Mouse (Mus musculus) heart, embryonic 16.5 days (tissue): ENCODE measurements around the gene Plekha8. TPM values are rescaled to one million over a fixed set of nuclear protein-coding genes. Genes with fewer than 3 reads are reported as not detected.

Experiments
- ATAC-seq: fragments of 200-750 bp; cut with Nextera tagmentation; replicated peaks from 2 replicates; pipeline ENCODE4 v1.8.0; 2017; ENCODE audit warnings: moderate number of reproducible peaks; ENCODE audit not compliant: insufficient read depth, low FRiP score; ENCODE audit errors: extremely low read depth
- H3K27ac ChIP-seq: fragments of 300-500 bp; sonication (generic); 2 replicates; pipeline ENCODE4 v1.5.1; 2014; ENCODE audit warnings: mild to moderate bottlenecking, low read length, control low read depth, moderate library complexity
- H3K27me3 ChIP-seq: fragments of 300-500 bp; sonication (generic); 2 replicates; pipeline ENCODE4 v1.6.1; 2014; ENCODE audit warnings: low read length, mixed read lengths; ENCODE audit not compliant: control insufficient read depth, insufficient read depth
- H3K36me3 ChIP-seq: fragments of 300-500 bp; sonication (generic); 2 replicates; pipeline ENCODE4 v1.6.1; 2014; ENCODE audit not compliant: control insufficient read depth, insufficient read depth
- H3K4me1 ChIP-seq: fragments of 300-500 bp; sonication (generic); 2 replicates; pipeline ENCODE4 v1.6.1; 2014; ENCODE audit warnings: low read length, mixed read lengths; ENCODE audit not compliant: control insufficient read depth, insufficient read depth
- H3K4me2 ChIP-seq: fragments of 300-500 bp; sonication (generic); 2 replicates; pipeline ENCODE4 v1.6.1; 2014; ENCODE audit warnings: low read depth, mild to moderate bottlenecking, control low read depth, low read length
- H3K4me3 ChIP-seq: fragments of 300-500 bp; sonication (generic); 2 replicates; pipeline ENCODE4 v1.5.1; 2014; ENCODE audit warnings: mild to moderate bottlenecking, control low read depth, low read length
- H3K9ac ChIP-seq: fragments of 300-500 bp; sonication (generic); 2 replicates; pipeline ENCODE4 v1.6.1; 2014; ENCODE audit warnings: low read length, control low read depth
- H3K9me3 ChIP-seq: fragments of 300-500 bp; sonication (generic); replicated peaks from 2 replicates; pipeline ENCODE4 v1.6.1; 2016; ENCODE audit warnings: low read length; ENCODE audit not compliant: control insufficient read depth
- WGBS: fragments of 180-500 bp; shearing (Covaris S2); extraction: QIAGEN DNeasy Blood & Tissue Kit; methylation state at CpG from one replicate; pipeline ENCODE4 v1.1.7; 2014; 5-methylcytosine and 5-hydroxymethylcytosine counted together
- polyA plus RNA-seq: library from polyadenylated mRNA; unstranded; fragments of >200 nt; fragmentation: Nextera tagmentation; extraction: Ambion mirVana; gene quantifications from 2 replicates; pipeline ENCODE4 v1.2.1, GENCODE M21; 2015

Plekha8 gene
- polyA plus RNA-seq, 1 experiment from 2014 or later, result 4.5 TPM

DNA sequence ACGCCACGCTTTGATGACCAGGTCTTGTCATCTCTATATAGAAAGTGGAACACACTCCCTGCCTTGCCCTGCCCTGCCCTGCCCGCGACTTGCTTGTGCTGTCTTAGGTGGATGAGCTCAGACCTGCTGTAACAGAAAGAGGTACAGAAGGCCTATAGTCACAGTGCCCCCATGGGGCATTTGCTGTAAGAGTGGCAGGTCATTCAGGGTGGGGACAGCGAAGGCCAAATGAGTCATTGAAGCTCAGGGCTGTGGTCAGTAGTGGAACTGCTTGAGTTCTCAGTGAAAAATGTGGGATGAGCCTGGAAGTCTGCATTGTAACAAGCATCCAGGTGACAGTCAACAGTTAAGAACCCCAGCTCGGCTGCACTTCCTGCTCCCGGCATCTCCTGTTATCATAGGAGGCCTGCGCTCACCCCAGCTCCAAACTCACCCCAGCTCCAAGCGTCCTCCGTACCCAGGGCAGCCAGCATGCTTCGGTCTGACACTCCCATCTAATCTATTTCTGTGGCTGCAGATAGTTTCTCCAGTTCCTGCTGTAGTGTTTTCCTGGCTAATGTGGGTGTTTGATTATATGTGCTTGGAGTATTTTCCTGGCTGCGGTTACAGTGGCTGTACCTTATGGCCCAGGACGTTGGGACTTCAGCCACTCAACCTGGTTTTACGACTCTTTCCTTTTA, 90.9 kb downstream of the Plekha8 start:
- Histone ChIP-seq H3K27ac (no peak overlapping the region), H3K4me3 (no peak overlapping the region), H3K36me3 (no peaks in the 10 kb centered on the region), H3K27me3 (peaks cover 4% of the 10 kb centered on the region; the same call in 1 of the 2 replicates), H3K4me1 (peaks cover 14% of the 10 kb centered on the region), H3K9ac (no peak overlapping the region), H3K4me2 (no peak overlapping the region), H3K9me3 (no peaks in the 10 kb centered on the region)
- no peak for ATAC-seq
- WGBS, result 55% methylated on average over 14 of the region's 14 CpGs

DNA sequence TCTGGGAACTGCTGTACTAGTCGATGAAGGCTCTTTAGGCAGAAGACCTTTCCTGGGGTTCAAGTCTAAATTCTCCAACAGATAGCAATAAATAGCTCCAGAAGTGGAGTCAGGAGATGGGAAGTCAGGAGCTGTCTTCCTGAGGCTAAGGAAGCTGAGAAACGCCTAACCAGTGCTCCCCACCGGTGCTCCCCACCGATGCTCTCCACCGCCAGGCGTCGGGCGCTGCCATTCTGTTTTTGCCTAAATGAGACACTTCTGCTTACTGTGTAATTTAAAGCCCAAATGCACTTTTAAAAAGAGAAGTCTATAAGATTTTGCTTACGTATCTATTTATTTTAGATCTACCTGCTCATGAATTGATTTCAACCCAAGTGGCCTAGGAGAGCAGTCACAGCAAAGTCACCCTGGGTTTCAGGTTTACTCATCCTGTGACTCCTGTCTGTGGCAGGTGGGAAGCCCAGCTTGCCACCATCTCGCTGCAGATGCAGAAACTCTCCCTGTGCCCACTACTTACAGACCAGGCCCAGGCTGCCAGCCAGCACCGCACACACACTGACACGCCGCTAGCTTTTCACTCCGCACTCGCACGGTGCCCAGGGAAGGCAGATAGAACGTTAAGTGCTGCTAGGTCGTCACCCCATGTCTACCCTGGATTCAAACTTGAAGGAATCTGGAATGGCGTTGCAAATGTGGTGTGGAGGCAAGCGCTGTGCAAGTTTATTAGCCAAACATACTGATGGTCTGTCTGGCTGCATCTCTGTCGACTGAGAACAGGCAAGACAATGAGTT, 92.2 kb downstream of the Plekha8 start:
- Histone ChIP-seq H3K9me3 (no peaks in the 10 kb centered on the region), H3K27ac (no peak overlapping the region), H3K4me2 (no peak overlapping the region), H3K36me3 (no peaks in the 10 kb centered on the region), H3K9ac (no peak overlapping the region), H3K4me3 (no peak overlapping the region), H3K27me3 (peaks cover 4% of the 10 kb centered on the region; the same call in 1 of the 2 replicates), H3K4me1 (peaks cover 13% of the 10 kb centered on the region)
- no peak for ATAC-seq
- WGBS, result 86% methylated on average over 21 of the region's 21 CpGs

DNA sequence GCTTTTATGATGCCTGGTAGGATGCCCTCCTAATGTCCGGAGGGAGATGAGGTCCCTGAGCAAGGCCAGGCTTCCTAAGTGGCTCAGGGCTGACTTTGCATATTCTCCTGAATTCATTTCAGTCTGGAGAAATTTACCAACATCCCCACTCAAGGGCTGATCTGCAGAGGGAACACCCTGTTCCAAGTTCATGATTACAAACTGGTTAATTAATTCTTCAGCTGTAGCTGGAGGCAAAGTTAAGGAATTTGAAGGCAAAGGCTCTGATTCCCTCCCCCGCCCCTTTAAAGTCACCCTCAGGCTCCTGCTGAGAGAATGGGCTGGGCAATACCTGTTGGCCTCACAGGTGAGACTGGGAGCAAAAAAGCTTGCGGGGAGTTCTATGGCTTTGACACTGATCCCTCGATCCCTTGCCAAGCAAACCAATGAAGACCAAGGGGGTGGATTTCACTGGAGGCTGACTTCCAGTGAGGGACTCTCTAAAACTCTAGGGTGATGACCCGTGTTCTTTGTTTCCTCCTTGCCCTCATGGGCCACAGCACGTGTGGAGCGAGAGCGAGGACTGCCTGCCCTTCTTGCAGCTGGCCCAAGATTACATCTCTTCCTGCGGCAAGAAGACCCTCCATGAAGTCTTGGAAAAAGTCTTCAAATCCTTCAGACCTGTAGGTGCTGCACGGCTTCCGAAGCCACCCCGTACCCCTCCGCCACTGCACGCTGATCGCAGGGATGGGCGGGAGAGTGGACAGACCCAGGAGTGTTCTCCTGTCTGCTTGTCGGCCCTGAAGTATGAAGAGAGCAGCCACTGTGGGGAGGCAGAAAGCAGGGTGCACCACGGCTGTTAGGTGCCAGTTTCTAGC, 93.8 kb downstream of the Plekha8 start:
- ATAC-seq, result no peak
- Histone ChIP-seq H3K9me3 (no peaks in the 10 kb centered on the region), H3K36me3 (no peaks in the 10 kb centered on the region), H3K4me2 (no peak overlapping the region), H3K4me3 (no peak overlapping the region), H3K9ac (no peak overlapping the region), H3K27me3 (no peaks in the 10 kb centered on the region), H3K27ac (no peak overlapping the region), H3K4me1 (peaks cover 10% of the 10 kb centered on the region)
- WGBS, result 77% methylated on average over 18 of the region's 18 CpGs

DNA sequence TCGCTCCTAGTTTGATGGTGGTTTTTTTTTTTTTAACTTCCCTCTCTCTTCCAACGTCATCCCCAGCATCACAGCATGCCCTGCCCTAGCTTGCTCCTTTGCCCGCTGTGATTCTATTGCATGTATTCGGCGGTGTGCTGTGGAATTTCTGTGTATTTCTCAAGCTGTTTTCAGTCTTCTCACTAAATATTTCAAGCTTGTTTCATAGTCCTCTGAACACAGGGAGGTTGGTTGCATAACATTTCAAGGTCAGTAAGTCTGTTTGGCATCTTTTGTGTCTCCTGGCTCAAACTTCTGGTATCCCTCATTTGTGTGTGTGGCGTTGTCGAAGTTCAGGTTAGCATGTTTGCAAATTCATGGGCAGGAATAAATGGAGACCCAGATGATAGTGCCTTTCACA, 94.8 kb downstream of the Plekha8 start:
- H3K9me3 ChIP-seq, result no peaks in the 10 kb centered on the region
- 78% methylated on average over 7 of the region's 7 CpGs for WGBS
- peaks cover 10% of the 10 kb centered on the region for H3K4me1 ChIP-seq
- no peaks in the 10 kb centered on the region for H3K27me3 ChIP-seq
- no peak overlapping the region for H3K4me2 ChIP-seq
- H3K9ac ChIP-seq, result no peak overlapping the region
- H3K27ac ChIP-seq, result no peak overlapping the region
- H3K36me3 ChIP-seq, result no peaks in the 10 kb centered on the region
- H3K4me3 ChIP-seq, result no peak overlapping the region
- ATAC-seq, result no peak

DNA sequence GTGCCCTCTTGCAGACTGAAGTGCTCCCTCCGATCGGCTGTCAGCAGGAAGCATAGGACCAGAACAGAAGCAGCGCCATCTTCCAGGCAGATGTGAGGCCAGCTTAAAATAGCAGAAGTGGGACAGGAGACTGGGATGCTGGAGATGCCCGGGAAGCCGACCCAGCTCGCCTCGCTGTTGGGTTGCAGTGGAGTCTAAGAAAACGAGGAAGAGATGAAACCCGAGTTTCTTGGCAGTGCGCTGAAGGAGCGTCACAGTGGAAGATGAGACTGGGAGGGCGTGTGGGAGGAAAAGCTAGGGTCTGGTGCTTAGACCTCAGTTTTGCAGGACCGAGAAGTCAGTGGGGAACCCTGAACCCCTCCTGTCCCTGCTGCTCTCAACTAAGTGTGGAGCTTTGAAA, 95.9 kb downstream of the Plekha8 start:
- H3K4me3 ChIP-seq, result no peak overlapping the region
- H3K4me1 ChIP-seq, result no peaks in the 10 kb centered on the region
- no peaks in the 10 kb centered on the region for H3K36me3 ChIP-seq
- WGBS, result 60% methylated on average over 13 of the region's 13 CpGs
- no peaks in the 10 kb centered on the region for H3K27me3 ChIP-seq
- no peak for ATAC-seq
- no peak overlapping the region for H3K27ac ChIP-seq
- no peak overlapping the region for H3K4me2 ChIP-seq
- H3K9ac ChIP-seq, result no peak overlapping the region
- no peaks in the 10 kb centered on the region for H3K9me3 ChIP-seq

DNA sequence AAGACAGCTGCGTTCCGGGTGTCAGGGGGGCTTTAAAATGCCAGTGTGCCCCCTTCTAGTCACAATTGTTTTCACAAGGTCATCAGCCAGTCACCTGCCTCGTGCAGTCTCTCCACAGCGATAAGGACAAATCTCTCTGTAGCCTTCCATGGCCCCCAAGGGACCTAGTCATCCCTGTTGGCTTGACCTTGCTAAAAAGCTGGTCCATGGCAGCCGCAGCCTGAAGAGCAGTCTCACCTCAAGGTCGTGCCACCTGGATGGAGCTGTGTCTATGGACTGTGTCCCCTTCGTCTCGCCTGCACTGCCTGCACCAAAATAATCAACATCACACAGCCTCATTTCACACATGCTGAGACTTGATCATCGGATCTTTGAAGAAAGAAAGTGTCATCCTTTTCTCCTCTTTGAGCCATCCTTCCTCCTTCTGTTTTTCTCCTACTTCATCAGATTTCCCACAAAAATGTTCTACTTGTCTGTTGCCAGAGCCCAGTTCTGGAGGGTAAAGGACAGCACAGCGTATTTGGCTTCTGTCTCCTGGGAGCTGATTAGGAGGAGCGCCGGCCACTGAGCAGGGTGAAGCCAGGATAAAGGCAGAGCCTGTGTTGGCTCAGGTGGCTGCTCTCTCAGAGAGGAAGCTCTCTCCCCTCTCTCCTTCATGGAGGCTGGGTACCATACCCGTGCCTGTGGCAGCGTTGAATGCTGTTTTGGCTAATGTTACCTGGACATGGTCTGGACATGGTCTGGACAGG, 96.6 kb downstream of the Plekha8 start:
- Histone ChIP-seq H3K27me3 (no peaks in the 10 kb centered on the region), H3K9ac (no peak overlapping the region), H3K27ac (no peak overlapping the region), H3K4me2 (no peak overlapping the region), H3K9me3 (no peaks in the 10 kb centered on the region), H3K4me3 (no peak overlapping the region), H3K4me1 (no peaks in the 10 kb centered on the region), H3K36me3 (no peaks in the 10 kb centered on the region)
- ATAC-seq, result no peak
- 58% methylated on average over 14 of the region's 14 CpGs for WGBS

DNA sequence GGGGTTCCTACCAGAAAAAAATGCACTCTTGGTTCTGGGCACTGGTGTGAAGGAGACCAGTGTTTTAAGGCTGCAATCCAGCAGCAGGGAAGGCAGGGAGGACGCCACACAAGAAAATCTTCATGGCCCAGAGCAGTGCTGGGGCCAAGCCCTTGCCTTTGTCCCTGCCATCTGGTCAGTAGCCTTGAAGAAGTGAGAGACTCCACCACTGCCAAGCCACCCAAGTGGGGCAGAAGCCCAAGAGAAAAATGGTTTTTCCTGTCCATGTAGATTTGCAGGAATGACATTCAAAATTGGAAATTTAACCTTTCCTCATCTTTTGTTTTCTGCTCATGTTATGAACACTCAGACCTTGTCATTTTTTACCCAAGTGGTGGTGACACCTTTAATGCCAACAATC, 97.3 kb downstream of the Plekha8 start:
- no peak for ATAC-seq
- H3K4me2 ChIP-seq, result no peak overlapping the region
- H3K4me3 ChIP-seq, result no peak overlapping the region
- H3K27me3 ChIP-seq, result no peaks in the 10 kb centered on the region
- no peak overlapping the region for H3K27ac ChIP-seq
- H3K4me1 ChIP-seq, result no peaks in the 10 kb centered on the region
- no peaks in the 10 kb centered on the region for H3K36me3 ChIP-seq
- H3K9me3 ChIP-seq, result no peaks in the 10 kb centered on the region
- WGBS, result 81% methylated on average over 1 of the region's 1 CpGs
- H3K9ac ChIP-seq, result no peak overlapping the region

DNA sequence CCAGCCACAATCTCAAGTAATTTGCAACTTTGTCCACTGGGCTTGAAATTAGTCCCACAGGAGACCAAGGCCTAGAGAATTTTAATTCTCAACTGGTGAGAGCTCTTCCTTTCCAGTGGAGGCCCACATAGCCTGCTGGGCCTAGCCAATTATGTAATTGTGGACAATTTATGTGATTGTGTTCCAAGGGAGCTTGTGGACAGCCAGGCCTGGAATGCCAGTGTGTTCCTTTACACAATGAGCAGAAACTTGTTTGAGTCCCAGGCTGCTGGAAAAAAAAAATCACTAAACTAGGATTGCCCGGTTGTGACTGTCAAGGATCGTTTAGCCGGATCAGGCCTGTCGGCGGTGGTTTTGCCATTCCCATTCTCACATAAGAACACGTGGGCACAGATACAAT, 98.4 kb downstream of the Plekha8 start:
- Histone ChIP-seq H3K9ac (no peak overlapping the region), H3K4me1 (no peaks in the 10 kb centered on the region), H3K36me3 (no peaks in the 10 kb centered on the region), H3K4me3 (no peak overlapping the region), H3K9me3 (no peaks in the 10 kb centered on the region), H3K27me3 (no peaks in the 10 kb centered on the region), H3K27ac (no peak overlapping the region), H3K4me2 (no peak overlapping the region)
- no peak for ATAC-seq
- WGBS, result 91% methylated on average over 6 of the region's 6 CpGs
